Mouse (Mus musculus) monocyte, adult 5-6 weeks (primary cell): ENCODE data around the gene Efhd1. TPM values are rescaled to one million over a fixed set of nuclear protein-coding genes. Genes with fewer than 3 reads are reported as not detected.

Experiments used
- ATAC-seq: fragments of 153-309, 156-312 bp; replicated peaks from 2 replicates; pipeline ENCODE4 v1.8.0; 2017; ENCODE audit warnings: mild to moderate bottlenecking; ENCODE audit not compliant: low TSS enrichment, insufficient number of reproducible peaks, severe bottlenecking, poor library complexity, low FRiP score
- total RNA-seq: library from RNA; stranded (forward); fragments of 200-1000, 200-491, 200-594 nt; gene quantifications from 3 replicates; pipeline ENCODE4 v1.2.3, GENCODE M21; 2017

Efhd1 gene
- not detected in 3 replicates for total RNA-seq

DNA sequence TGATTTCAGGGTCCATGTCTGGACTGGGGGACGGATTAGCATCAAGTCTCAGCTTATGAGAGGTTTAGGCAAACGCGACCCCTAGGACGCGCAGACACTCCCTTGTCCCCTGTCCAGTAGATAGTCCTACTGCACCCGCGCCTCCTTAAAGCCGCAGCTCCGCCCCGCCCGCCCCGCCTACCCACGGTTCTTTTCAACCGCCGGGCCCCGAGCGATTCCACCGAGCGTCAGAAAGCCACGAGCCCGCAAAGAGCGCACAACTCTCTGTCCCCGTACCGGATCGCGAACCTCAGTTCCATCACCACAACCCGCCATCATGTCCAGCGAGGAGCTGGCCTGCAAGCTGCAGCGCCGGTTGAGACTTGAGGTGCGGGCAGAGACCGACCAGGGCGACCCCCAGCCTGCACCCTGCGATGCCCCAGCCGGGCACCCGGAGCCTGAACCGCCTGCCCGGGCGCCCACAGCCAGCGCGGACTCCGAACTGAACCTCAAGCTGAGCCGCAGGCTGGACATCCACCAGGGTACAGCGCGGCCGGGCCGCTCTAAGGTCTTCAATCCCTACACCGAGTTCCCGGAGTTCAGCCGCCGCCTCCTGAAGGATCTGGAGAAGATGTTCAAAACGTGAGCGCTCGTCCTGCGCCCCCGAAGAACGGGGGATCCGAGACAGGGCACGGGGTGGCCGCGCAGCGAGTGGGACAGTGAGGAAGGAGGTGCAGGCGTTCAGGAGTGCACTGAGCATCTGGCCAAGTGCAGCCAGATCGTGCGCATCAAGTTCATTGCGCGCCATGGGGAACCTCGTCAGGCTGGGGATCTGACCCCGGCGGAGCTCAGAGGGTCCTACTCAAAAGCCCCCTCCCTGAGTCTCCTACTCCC is at the start of gene Efhd1:
Gene Efhd1, plus strand, starts transcription at position 230 of the 873 bp plus-strand sequence.
- no peak for ATAC-seq

DNA sequence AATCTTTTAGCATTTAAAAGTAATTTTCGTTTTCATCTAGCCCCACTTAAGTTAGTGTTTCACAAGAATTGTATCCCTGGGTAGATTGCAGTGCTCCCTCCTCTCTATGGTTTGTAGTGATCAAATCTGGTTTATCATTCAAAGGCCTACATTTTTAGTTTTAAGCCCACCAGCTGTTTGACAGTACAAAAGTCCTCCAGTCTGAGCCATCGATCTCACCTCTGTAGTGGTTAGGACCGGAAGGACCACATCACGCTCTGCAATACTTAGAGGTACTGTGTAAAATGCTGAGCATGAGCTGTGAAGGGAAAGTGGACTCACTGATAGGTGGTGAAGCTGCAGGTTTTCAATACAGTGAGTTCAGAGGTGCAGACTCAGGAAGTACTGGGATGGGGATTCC is 49.4 kb upstream of the Efhd1 start:
- ATAC-seq: no peak

DNA sequence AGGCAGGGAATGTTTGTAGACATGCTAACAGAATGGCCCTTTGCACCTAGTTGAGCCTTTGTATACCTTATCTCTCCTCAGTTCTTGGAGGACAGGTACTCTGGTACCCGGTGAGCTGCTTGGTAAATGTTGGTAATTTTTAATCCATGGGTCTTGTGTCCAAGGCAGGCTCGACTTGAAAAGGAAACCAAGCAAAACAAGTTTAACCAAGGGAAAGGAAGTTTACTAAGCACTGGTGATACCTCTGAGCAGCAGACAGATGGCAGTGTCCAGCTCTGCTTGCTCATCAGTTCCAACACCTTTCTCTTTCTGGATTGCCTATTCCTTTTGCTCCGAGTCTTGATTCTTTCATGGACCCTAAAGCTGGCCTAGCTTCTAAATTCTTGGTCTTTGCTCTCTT is 46.2 kb upstream of the Efhd1 start:
- no peak for ATAC-seq

DNA sequence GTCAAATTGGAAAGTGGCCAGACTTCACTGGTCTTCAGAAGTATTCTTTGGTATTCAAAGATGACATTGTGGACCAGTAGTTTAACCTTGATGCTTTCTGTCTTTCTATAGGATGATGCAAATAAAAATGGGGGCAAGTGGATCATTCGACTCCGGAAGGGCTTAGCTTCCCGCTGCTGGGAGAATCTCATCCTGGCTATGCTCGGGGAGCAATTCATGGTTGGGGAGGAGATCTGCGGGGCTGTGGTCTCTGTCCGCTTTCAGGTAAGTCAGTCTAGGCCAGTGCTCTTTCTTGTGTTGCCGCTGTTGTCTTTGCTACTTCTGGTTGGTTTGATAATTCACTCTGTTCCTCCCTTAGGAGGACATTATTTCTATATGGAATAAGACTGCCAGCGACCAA is 38.4 kb upstream of the Efhd1 start:
- ATAC-seq: no peak

DNA sequence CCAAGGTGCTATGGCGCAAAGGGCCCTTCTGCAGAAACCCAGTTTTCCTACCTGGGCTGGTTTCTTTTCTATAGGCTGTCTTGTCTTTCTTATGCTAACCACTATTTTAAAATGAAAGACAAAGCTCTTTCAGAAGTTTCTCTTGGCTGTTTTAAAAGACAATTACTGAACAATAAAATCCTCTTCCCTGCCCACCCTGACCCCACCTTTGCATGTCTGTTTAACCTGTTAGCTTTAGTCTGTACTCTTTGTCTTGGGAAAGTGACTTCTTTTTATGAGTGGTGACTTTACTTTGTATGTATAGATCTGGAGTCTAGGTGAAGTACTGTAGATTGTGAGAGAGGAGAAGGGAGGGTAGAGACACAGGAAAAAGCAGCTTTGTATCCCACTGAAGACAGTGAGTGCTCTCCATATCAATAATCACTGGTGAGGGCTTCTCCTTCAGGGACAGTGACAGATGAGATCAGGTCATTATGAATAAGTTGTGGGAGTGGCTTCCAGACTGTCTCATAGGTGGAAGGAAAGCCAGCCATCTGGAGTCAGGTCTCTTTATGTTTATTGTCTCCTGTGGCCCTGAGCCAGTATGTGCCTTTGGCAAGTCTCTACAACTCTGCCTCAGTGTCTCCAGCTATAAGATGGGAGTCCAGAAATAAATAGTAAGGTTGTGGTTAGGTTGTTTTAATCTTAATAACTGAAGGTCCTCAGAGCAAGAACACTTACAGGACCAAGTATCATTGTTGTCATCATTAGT is 37.6 kb upstream of the Efhd1 start:
- ATAC-seq: no peak

DNA sequence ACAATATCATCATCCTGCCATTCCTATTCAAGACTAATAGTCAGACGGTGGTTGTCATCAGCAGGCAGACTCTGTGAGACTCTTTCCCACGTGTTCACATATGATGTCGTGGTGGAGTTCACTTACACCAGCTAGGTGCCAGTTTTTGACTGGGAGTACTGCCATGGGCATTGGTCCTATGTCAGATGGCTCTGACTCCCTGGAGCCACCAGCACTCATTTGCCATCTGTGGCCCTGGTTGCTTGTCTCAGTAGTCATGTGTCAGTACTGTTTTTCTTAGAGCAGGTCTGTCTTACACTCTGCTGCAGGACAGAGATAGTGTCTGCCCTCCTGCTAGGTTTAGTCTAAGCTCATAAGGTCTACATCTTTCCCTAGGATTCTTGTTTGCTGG is 37.0 kb upstream of the Efhd1 start:
- ATAC-seq: no peak

DNA sequence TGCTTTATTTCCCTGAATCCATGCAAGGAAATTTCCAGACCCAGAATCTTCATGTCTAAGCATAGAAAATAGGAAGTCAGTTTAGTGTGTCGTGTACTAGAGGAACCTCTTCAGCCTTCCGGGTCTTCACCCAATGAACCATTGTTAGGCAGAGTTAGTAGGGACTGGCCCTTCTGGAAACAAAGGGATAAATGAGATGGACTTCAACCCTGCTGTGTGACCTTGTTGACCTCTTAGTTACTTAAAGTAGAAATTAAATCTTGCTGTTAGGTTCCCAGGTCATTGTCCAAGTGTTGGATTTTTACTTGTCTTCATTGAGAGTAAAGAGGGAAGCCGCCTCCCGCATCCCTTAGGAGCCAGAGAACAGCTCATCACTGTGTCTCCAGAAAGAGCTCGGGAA is 33.6 kb upstream of the Efhd1 start:
- ATAC-seq: no peak

DNA sequence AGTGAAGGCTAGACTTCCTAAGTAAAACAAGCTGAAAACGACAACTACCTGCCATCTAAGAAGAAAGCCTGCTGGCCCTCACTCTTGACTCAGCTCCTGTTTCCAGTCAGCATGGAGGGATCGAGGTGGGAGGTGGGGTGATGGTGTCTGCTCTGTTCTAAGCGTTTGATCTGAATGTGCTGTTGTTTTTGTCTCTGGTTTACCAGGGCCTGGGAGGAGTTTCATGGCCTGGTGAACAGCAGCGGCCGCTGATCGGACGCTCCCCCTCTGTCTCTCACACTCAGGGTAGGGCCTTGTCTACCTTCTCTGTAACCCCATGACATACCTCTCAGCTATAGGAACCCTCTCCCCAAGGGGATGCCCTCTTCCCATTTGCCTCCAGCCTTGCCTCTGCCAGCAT is 32.0 kb upstream of the Efhd1 start:
- no peak for ATAC-seq

DNA sequence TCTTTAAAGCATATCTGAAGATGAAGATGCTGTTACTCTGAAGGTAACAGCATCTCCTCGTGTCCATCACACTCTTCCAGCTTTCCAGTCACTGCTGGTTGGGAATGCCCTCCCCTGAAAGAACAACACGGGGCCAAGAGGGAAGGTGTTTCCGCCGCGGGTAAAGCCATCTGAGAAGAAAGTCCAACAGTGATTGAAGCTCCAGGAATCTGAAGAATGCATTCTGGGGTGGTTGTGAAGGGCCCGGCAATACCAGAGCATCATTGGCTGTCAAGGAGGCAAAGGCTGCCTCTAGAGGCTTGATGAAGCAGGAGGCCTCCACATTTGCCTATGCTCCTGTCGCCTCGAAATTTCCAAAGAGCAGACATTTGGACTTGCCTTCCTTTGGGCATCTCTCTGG is 25.1 kb upstream of the Efhd1 start:
- ATAC-seq: no peak

DNA sequence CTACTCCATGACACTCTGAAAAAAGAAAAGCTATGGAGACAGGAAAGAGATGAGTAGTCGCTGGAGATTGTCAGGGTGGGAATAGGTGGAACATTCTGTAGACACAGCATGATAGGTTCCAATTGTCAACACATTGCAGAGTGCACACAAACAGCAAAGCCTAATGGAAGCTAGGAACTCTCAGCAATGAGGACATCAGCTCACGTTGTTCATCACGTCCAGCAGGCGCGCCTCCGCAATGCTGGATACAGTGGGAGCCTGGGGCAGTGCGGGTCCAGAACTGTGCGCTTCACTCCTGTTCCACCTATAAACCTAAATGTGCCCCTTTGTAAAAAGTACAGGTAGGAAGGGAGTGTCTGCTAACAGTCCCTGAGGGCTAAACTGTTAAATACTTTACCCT is 21.1 kb upstream of the Efhd1 start:
- no peak for ATAC-seq

DNA sequence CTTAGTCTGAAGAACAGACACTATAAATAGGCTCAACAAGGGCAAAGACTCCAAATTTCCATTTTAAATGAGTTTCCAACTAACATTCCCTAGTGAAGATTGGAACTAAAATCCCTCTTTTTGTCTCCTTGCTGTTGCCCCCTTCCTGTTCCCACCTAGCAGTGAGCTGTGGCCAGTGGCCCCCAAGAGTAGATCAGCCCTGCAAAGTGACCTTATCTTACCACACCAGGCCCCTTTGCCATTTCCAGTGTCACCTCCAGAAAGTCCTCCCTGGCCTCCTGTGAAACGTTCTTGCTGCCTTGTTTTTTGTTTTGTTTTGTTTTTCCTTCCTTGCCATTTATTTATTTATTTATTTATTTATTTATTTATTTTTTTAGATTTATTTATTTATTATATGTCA is 18.7 kb upstream of the Efhd1 start:
- ATAC-seq: no peak

DNA sequence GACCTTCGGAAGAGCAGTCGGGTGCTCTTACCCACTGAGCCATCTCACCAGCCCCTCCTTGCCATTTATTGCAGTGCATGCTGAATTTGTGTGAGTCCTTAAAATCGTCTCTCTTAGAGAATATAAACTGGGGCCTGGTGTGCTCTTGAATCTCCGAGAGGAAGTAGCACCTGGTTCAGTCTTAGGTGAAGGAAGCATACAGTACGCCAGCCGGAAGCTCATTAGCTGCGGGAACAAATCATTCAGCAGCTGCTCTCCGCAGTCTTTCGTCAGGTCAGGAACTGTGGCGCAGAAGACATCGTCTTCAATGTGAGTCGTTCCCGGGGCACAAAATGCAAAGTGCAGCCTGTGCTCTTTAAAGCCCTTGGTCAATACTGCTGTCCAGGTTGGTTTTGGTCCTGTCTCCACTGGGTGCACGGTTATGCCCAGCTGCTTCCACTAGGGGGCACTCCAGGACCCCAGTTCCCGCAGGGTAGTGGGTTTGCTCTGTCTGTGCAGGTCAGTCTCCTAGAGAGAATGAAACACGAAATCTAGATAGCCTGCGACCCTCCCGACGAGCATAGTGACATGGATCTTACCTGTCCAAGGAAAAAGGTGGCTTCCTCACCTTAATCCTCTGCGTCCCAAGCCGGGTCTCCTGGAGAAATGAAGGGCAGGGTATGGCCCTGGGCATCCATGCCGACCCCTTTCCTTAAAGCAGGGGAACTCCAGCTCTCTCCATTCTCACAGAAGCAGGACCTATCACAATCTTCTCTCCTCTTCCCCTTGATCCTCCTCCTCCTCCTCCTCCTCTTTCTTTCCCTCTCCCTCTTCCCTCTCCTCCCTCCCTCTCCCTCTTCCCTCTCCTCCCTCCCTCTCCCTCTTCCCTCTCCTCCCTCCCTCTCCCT is 18.0 kb upstream of the Efhd1 start:
- ATAC-seq: peak; percentile 69

DNA sequence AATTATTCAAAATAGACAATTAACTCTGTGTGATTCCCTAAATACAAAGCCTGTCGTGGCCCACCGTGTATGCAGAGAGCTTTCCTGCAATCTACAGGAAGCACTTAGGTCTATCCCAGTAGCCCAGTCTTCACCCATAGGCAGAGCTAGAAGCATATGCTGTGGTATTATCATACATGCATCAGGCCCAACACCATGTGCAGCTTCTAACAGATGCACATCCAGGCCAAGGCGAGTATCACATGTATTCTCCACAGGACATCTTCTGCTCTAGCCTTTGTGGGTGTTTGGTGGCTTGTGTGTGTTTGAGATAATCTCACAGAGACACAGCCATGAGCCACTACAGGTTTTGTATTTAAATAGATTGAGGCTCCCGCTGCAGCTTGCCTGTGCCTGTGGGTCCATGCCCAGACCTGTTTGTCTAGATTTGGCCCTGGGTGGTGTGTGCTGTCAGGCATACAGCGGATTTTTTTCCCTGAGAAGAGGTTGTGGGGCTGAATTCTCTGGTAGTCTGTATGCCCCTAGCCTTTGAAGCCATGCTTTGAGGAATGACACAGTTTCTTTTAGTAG is 12.0 kb upstream of the Efhd1 start:
- ATAC-seq: no peak

DNA sequence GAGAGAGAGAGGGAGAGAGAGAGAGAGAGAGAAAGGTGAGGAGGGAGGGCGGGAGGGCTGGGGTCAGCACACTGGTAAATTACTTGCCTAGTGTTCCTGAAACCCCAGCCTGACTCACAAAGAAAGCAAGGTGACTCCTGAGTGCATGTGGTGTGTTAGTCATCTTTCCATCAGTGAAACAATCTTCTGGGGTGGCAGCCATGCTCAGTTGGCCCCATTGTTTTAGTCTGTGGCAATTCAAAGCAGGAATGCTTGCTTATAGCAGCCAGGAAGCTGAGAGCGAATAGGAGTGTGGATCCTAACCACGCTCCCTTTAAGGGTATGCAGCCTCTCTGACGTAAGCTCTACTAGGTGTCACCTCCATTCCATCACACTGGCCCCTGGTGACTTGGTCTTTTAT is 9.0 kb upstream of the Efhd1 start:
- ATAC-seq: no peak

DNA sequence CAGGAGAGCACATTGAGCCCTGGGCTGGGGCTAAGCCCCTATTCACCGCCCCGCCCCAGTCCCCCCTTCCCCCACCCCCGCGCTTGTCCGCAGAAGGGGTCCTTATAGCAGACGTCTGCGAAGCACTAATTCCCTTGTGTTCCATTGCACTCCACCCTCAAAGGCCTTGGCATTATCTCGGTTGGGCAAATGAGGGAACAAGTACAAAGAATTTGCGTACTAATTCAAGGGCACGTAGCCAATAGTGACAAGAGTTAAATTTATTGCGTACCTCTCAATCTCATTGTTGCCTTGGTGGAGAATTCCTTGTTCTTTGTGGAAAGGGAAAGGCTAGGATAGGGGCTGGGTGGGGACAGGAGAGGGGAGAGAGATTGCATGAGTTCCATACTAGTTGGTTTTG is 6.5 kb upstream of the Efhd1 start:
- no peak for ATAC-seq

DNA sequence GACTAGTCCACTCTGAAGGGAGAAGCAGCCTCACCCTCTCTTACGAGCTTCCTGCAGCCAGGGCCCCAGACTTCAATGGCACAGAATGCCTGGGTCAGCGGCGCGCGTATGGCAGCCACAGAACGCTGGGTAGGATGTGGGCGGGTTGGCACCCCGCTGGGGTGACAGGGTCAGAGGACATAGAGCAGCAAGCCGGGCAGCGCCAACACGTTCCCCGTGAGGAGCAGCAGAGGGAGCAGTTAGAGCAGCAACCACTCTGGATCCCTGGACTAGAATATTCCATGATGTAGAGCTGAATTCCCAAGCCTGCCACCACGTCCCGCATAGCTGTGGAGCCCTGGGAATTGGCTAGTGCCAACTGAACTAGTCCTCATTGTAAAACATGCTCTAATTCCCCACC is 5.7 kb upstream of the Efhd1 start:
- no peak for ATAC-seq

DNA sequence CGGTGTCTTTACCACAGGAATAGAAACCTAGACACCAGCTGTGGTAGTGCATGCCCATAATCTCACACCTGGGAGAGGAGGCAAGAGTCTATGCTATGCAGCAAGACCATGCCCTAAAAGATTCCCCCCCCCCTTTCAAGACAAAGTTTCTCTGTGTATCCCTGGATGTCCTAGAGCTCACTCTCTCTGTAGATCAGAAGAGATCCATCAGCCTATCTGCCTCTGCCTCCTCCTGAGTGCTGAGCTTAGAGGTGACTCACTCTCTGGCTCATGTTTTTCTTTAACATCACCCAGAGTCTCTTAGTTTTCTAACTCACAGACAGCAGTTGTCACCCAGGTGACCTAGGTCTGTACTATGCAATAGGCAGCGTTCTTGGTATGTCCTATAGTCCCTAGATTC is 4.8 kb upstream of the Efhd1 start:
- no peak for ATAC-seq

DNA sequence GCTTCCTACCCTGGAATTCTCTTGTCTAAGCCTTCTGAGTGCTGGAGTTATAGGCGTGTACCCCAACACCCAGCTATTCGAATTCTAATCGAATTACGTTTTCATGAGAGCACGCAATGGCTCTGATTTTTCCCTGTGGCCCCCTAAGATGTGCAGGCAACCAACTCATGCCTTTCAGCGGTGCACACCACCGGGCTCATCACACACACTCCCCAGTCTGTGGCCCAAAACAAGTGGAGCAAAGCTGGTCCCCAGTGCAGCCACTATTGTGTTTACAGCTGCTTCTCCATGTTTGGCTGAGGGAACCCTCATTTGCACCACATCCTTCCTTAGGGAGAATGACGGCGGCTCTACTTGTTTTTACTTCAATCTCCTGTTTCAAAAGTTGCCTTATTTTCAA is 906 bp upstream of the Efhd1 start:
- no peak for ATAC-seq

DNA sequence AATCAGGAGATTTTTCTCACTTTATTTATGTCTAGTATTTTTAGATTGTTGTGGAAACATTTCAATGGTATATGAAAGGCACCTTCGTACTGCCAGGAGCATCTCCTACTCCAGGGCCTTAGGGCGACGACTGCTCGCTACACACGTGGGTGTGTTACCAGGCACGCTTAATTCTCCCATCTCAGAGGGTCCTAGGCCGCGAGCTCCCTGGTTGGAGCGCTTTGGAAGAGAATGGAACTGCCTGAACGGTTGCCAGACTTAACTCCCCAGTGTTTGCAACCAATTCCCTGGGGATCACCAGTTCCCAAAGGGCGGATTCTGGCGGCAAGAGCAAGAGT is 398 bp upstream of the Efhd1 start:
- no peak for ATAC-seq
